Mouse (Mus musculus) adrenal gland, adult 2 months (tissue): ENCODE results near the gene C1rb. TPM values are rescaled to one million over a fixed set of nuclear protein-coding genes. Genes with fewer than 3 reads are reported as not detected.
"Not testable (repeated sequence)": the region's sequence is repeated elsewhere in the genome, so short reads cannot be mapped to it uniquely, and the experiment has no call there.

Experiments
- DNase-seq: peaks from one replicate; pipeline ENCODE4 v3.0.0; 2021
- long read RNA-seq: library from polyadenylated mRNA; stranded (forward); transcript quantifications from one replicate; pipeline ENCODE4 v2.0.0, GENCODE M21; 2021
- polyA plus RNA-seq: library from polyadenylated mRNA; depleted of rRNA; stranded (reverse); fragments of >200 nt; gene quantifications from 2 replicates; pipeline ENCODE4 v1.2.3, GENCODE M21; 2012; rRNA removed
- total RNA-seq, 2 experiments: library from RNA; stranded (reverse); gene quantifications; 2 replicates each; pipeline ENCODE4 v1.2.3; 2021

C1rb gene
- total RNA-seq (1 to 10 TPM; 7.9 to 8.9 TPM), polyA plus RNA-seq (0.29 and 0.86 TPM in 2 replicates)
- long read RNA-seq, partial matches to known transcripts = 0 of 1 reads
- long read RNA-seq, other reads (novel, unspliced or antisense) = 1 of 1 reads

- peak; percentile 71 for DNase-seq
These were observed at the start of gene C1rb for GRCm38 (mm10) chr6:124570026-124570425. C1rb (plus strand) TSS chr6:124570294.

- DNase-seq = peak; percentile 61
These were observed 48.0 kb upstream of the C1rb start for GRCm38 (mm10) chr6:124522082-124522481.

- no peak for DNase-seq
These were observed 42.2 kb upstream of the C1rb start for GRCm38 (mm10) chr6:124527881-124528280.

GRCm38 (mm10) chr6:124531077-124531476 is 39.0 kb upstream of the C1rb start:
- DNase-seq = no peak

GRCm38 (mm10) chr6:124536125-124536829 is 33.8 kb upstream of the C1rb start:
- DNase-seq = not testable (repeated sequence)

GRCm38 (mm10) chr6:124541176-124541575 is 28.9 kb upstream of the C1rb start:
- DNase-seq = not testable (repeated sequence)

GRCm38 (mm10) chr6:124542284-124542683 is 27.8 kb upstream of the C1rb start, which contains the start of gene C1s1:
C1s1 (minus strand) TSS chr6:124542359.
- DNase-seq = peak; percentile 60

GRCm38 (mm10) chr6:124544466-124544865 is 25.6 kb upstream of the C1rb start:
- DNase-seq = peak; percentile 24

GRCm38 (mm10) chr6:124545425-124545824 is 24.7 kb upstream of the C1rb start:
- DNase-seq = no peak

- DNase-seq = not testable (repeated sequence)
These were observed 22.1 kb upstream of the C1rb start for GRCm38 (mm10) chr6:124547979-124548378.

GRCm38 (mm10) chr6:124549023-124549550 is 21.0 kb upstream of the C1rb start:
- no peak for DNase-seq

- DNase-seq = no peak
These were observed 17.3 kb upstream of the C1rb start for GRCm38 (mm10) chr6:124552766-124553165.

GRCm38 (mm10) chr6:124555956-124556355 is 14.1 kb upstream of the C1rb start:
- DNase-seq = not testable (repeated sequence)

GRCm38 (mm10) chr6:124561156-124561555 is 8.9 kb upstream of the C1rb start:
- DNase-seq = not testable (repeated sequence)

- peak; percentile 64 for DNase-seq
These were observed 8.5 kb upstream of the C1rb start for GRCm38 (mm10) chr6:124561611-124562010.

GRCm38 (mm10) chr6:124575155-124575678 is 5.1 kb downstream of the C1rb start:
- DNase-seq = not testable (repeated sequence)

- DNase-seq = peak; percentile 83
These were observed 10.1 kb downstream of the C1rb start for GRCm38 (mm10) chr6:124580155-124580554.

- DNase-seq = peak; percentile 72
These were observed 12.1 kb downstream of the C1rb start for GRCm38 (mm10) chr6:124582231-124582630.

GRCm38 (mm10) chr6:124584935-124585334 is 14.8 kb downstream of the C1rb start:
- peak; percentile 57 for DNase-seq

- DNase-seq = peak; percentile 94
These were observed 15.7 kb downstream of the C1rb start for GRCm38 (mm10) chr6:124585761-124586160.

- no peak for DNase-seq
These were observed 16.2 kb downstream of the C1rb start for GRCm38 (mm10) chr6:124586266-124586665.

GRCm38 (mm10) chr6:124588771-124589170 is 18.7 kb downstream of the C1rb start:
- DNase-seq = peak; percentile 79

GRCm38 (mm10) chr6:124592186-124592700 is 22.1 kb downstream of the C1rb start:
- peak; percentile 77 for DNase-seq
